Mouse (Mus musculus): ENCODE data around the gene Tmem126a.

DNA sequence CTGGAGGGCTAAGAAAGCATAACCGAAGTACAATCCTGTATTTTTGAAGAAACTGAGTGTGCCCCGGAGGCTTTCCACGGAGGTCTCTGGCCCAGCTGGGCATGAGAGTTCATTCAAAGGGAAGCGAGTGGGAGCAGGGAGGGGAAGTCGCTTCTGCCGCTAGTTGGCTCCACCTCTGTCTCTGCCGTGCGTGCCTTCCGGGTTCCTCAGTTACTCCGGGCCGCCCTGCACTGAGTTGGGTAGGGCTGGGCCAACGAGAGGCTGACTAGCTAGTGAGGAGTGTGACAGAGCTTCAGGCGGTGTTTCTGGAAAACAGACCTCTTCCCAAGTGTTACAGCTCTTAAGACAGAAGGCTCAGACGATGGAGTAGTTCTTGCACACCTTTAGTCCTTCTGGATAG lies 3.9 kb upstream of the Tmem126a start:
- TF ChIP-seq CTCF (IDR thresholded peaks at IDR 0.05; ENCODE audit: low read depth, low read length) (no peak), TAL1 (conservative IDR thresholded peaks at IDR 0.05; ENCODE audit: low read depth, low read length) (no peak), GATA1 (IDR thresholded peaks at IDR 0.05; ENCODE audit: borderline replicate concordance, low read length) (no peak), POLR2AphosphoS5 (IDR thresholded peaks at IDR 0.05; ENCODE audit: insufficient replicate concordance, low read depth, low read length) (no peak), GATA2 (IDR thresholded peaks at IDR 0.05; ENCODE audit: borderline replicate concordance, low read depth, low read length) (no peak)
